Comparison of ENCODE assay signal across 8 mouse cellular contexts in the genomic region with DNA sequence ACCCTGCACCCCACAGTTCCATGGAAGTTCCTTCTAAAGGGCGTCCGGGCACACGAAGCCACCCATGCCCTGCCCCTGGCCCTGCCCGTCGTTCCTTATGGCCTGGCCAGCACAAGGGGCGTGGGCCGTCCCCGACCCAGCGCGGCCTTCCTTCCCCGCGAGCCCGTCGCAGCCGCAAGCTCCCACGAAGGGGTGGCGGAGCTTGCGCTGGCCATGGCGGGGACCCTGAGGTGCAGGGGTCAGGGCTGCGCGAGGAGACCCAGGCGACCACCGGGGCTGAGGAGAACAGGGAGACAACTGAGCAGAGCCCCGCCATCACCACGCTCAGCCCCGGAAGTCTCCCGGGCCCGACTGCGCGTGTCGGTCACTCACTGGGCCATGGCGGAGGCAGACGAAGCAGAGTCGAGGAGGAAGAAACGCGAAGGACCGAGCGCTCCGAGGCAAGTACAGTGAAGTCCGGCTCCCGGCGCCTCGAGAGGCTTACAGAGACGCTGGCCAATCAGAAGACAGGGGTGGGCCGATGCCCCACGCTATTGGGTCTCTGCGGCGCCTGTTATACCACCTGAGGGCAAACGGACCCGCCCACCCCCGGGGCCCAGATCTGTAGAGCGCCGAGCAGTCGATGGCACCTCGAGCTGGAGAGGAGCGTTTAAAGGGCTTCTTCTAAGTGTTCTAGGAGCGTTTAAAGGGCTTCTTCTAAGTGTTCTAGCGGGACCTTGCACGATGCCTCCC. TPM values are rescaled to one million over a fixed set of nuclear protein-coding genes. Genes with fewer than 3 reads are reported as not detected.
DNase-seq lines count a peak whose midpoint lies in the region; ATAC-seq and TF ChIP-seq lines count a peak whose summit lies in the region.

A gene (minus strand): TSS at position 557 of the 732 bp plus-strand sequence.

- intact Hi-C loops in heart, postnatal 36 days (cut with DNase I): loop anchor here (10.0 kb wide), 1 partner anchor 1022 kb away; no protein-coding TSS in a partner anchor

- peaks cover 12% of the 10 kb centered on the region; the same call in 1 of the 2 replicates for H3K36me3 ChIP-seq in ES-E14 (ENCODE audit: control insufficient read depth, insufficient read depth, low read length, poor library complexity, severe bottlenecking)
- peaks cover 2% of the 10 kb centered on the region; the same call in 1 of the 2 replicates for H3K36me3 ChIP-seq in forebrain, embryonic 16.5 days (ENCODE audit: control insufficient read depth, insufficient read depth)
- H3K36me3 ChIP-seq in lung, embryonic 14.5 days (ENCODE audit: insufficient read depth): peaks cover 30% of the 10 kb centered on the region
- no peaks in the 10 kb centered on the region for H3K36me3 ChIP-seq in thymus, adult 2 months (ENCODE audit: control insufficient read depth, insufficient read depth, low read length)

- TF ChIP-seq POLR2A in olfactory bulb, adult 2 months (IDR thresholded peaks at IDR 0.05; ENCODE audit: insufficient read depth, low read depth, low read length): peak; percentile 75; the same call in 1 of the 2 replicates
- no peak; the same call in 1 of the 2 replicates for TF ChIP-seq POLR2A in thymus, adult 2 months (IDR thresholded peaks at IDR 0.05; ENCODE audit: control insufficient read depth, extremely low read depth, insufficient read depth, low read length, poor library complexity)

- peak within 1 kb of the TSS; percentile 89 for H3K9ac ChIP-seq in ES-E14 (ENCODE audit: insufficient read depth, low read depth, low read length, poor library complexity, severe bottlenecking)
- H3K9ac ChIP-seq in forebrain, embryonic 16.5 days (replicated peaks; ENCODE audit: low read depth, low read length): peak within 1 kb of the TSS; percentile 83
- peak within 1 kb of the TSS; percentile 87 for H3K9ac ChIP-seq in lung, embryonic 14.5 days

- H3K9me3 ChIP-seq in ES-E14 (ENCODE audit: control insufficient read depth, insufficient read depth, low read depth, low read length): no peaks in the 10 kb centered on the region
- no peaks in the 10 kb centered on the region for H3K9me3 ChIP-seq in forebrain, embryonic 16.5 days (ENCODE audit: control insufficient read depth, low read length)
- no peaks in the 10 kb centered on the region for H3K9me3 ChIP-seq in lung, embryonic 14.5 days (ENCODE audit: low read depth, low read length)

- peak; percentile 96 for DNase-seq in ES-E14 (ENCODE audit: low read depth, low spot score)
- peak; percentile 94 for DNase-seq in cerebellum, adult 11-12 months
- DNase-seq in heart, postnatal 36 days: peak; percentile 93 to 96
- peak; percentile 95 for DNase-seq in layer of hippocampus, adult 2 months (ENCODE audit: low spot score in 2 of 2)
- peak; percentile 98 for DNase-seq in lung, embryonic 14.5 days
- DNase-seq in thymus, adult 2 months: peak; percentile 98

- TF ChIP-seq CTCF in layer of hippocampus, adult 2 months (conservative IDR thresholded peaks at IDR 0.05): no peak
- TF ChIP-seq CTCF in lung, embryonic 14.5 days (IDR thresholded peaks at IDR 0.05; ENCODE audit: low read depth): no peak
- no peak for TF ChIP-seq CTCF in olfactory bulb, adult 2 months (IDR thresholded peaks at IDR 0.05; ENCODE audit: insufficient read depth, low read depth, low read length)
- 0 out of 2 replicates have a peak, but pooled peaks have one; percentile 40 for TF ChIP-seq CTCF in thymus, adult 2 months (IDR thresholded peaks at IDR 0.05; ENCODE audit: borderline replicate concordance, control insufficient read depth, extremely low read depth, insufficient read depth, low read length, poor library complexity)

- peak within 1 kb of the TSS; percentile 30 for H3K27ac ChIP-seq in ES-E14 (ENCODE audit: insufficient read depth, low read depth, low read length, poor library complexity, severe bottlenecking)
- peak within 1 kb of the TSS; percentile 67 for H3K27ac ChIP-seq in forebrain, embryonic 16.5 days (ENCODE audit: low read length)
- H3K27ac ChIP-seq in layer of hippocampus, adult 2 months: peak within 1 kb of the TSS; percentile 88
- H3K27ac ChIP-seq in lung, embryonic 14.5 days (ENCODE audit: low read depth): peak within 1 kb of the TSS; percentile 83
- H3K27ac ChIP-seq in olfactory bulb, adult 2 months (ENCODE audit: insufficient read depth, low read depth, low read length): no peak within 1 kb of the TSS
- H3K27ac ChIP-seq in thymus, adult 2 months (ENCODE audit: control insufficient read depth, insufficient read depth, low read length): peak within 1 kb of the TSS; percentile 56

- peak within 1 kb of the TSS; percentile 85 to 94 for H3K4me3 ChIP-seq in ES-E14 (ENCODE audit: insufficient read depth in 1 of 2, low read depth in 1 of 2, low read length in 2 of 2, poor library complexity in 1 of 2, severe bottlenecking in 1 of 2)
- H3K4me3 ChIP-seq in forebrain, embryonic 16.5 days (replicated peaks; ENCODE audit: low read length): peak within 1 kb of the TSS; percentile 93
- peak within 1 kb of the TSS; percentile 91 for H3K4me3 ChIP-seq in layer of hippocampus, adult 2 months
- H3K4me3 ChIP-seq in lung, embryonic 14.5 days (ENCODE audit: low read depth, low read length): peak within 1 kb of the TSS; percentile 85
- peak within 1 kb of the TSS; percentile 70 for H3K4me3 ChIP-seq in olfactory bulb, adult 2 months (ENCODE audit: insufficient read depth, low read depth, low read length)
- peak within 1 kb of the TSS; percentile 52 for H3K4me3 ChIP-seq in thymus, adult 2 months (ENCODE audit: control insufficient read depth, insufficient read depth, low read length)

- under 1% methylated on average over 59 of the region's 59 CpGs for WGBS in forebrain, embryonic 16.5 days
- WGBS in lung, embryonic 14.5 days: under 1% methylated on average over 59 of the region's 59 CpGs
- under 1% methylated on average over 59 of the region's 59 CpGs for WGBS in olfactory bulb, adult 2 months
- WGBS in thymus, adult 2 months: under 1% methylated on average over 59 of the region's 59 CpGs

- peak within 1 kb of the TSS; percentile 99 for H3K4me2 ChIP-seq in forebrain, embryonic 16.5 days (ENCODE audit: low read length)
- peak within 1 kb of the TSS; percentile 95 for H3K4me2 ChIP-seq in lung, embryonic 14.5 days

- no peaks in the 10 kb centered on the region for H3K27me3 ChIP-seq in forebrain, embryonic 16.5 days (replicated peaks; ENCODE audit: control insufficient read depth, insufficient read depth, low read length)
- H3K27me3 ChIP-seq in lung, embryonic 14.5 days (ENCODE audit: insufficient read depth, low read length): no peaks in the 10 kb centered on the region
- no peaks in the 10 kb centered on the region for H3K27me3 ChIP-seq in thymus, adult 2 months (ENCODE audit: control insufficient read depth, insufficient read depth, low read length)

- peaks cover 8 to 14% of the 10 kb centered on the region in 2 experiments for H3K4me1 ChIP-seq in ES-E14 (ENCODE audit: control insufficient read depth in 2 of 2, insufficient read depth in 2 of 2, low read length in 2 of 2, poor library complexity in 1 of 2)
- H3K4me1 ChIP-seq in forebrain, embryonic 16.5 days (replicated peaks; ENCODE audit: control insufficient read depth, insufficient read depth, low read length): peaks cover 11% of the 10 kb centered on the region
- no peaks in the 10 kb centered on the region for H3K4me1 ChIP-seq in lung, embryonic 14.5 days (ENCODE audit: insufficient read depth)
- no peaks in the 10 kb centered on the region for H3K4me1 ChIP-seq in olfactory bulb, adult 2 months (ENCODE audit: control insufficient read depth, insufficient read depth, low read length)
- peaks cover 4% of the 10 kb centered on the region for H3K4me1 ChIP-seq in thymus, adult 2 months (replicated peaks; ENCODE audit: control insufficient read depth, insufficient read depth, low read length)

- in situ Hi-C loops in ES-E14 (cut with MboI; ENCODE audit: low sequenced_read_pairs in 2 of 2, unreplicated experiment in 2 of 2): no loop called here

- peak; percentile 100 for ATAC-seq in forebrain, embryonic 16.5 days
- peak; percentile 100 for ATAC-seq in lung, embryonic 14.5 days (ENCODE audit: insufficient read depth)

TF ChIP-seq in ES-E14, 5 proteins besides CTCF, POLR2A, EP300 and RAD21:
- peak; percentile 90 for TF ChIP-seq CHD2 (IDR thresholded peaks at IDR 0.05; ENCODE audit: low read depth, low read length)
- no peak for TF ChIP-seq ZC3H11A (IDR thresholded peaks at IDR 0.05; ENCODE audit: borderline replicate concordance, low read depth, low read length)
- TF ChIP-seq MAFK (IDR thresholded peaks at IDR 0.05; ENCODE audit: insufficient read depth, low read depth, low read length): no peak
- no peak; the same call in 1 of the 2 replicates for TF ChIP-seq HCFC1 (IDR thresholded peaks at IDR 0.05; ENCODE audit: borderline replicate concordance, insufficient read depth, low read length)
- peak; percentile 12; the same call in 1 of the 2 replicates for TF ChIP-seq ZNF384 (IDR thresholded peaks at IDR 0.05; ENCODE audit: low read depth, low read length)

RNA-seq across cellular contexts. Expression of the gene that starts here (rescaled TPM):
- 62.7 and 63.7 TPM in 2 replicates for total RNA-seq in ES-E14 (2012; rRNA removed)
- polyA plus RNA-seq in forebrain, embryonic 16.5 days (2015; fragmentation: Nextera tagmentation; extraction: Ambion mirVana): 94.6 and 94.7 TPM in 2 replicates
- 10 to 100 TPM; 36.1 to 42.7 TPM for total RNA-seq in heart, postnatal 36 days (2021)
- 10 to 100 TPM; 30.8 to 32.0 TPM for total RNA-seq in layer of hippocampus, adult 2 months (2021)
- polyA plus RNA-seq in lung, embryonic 14.5 days (2014; fragmentation: Nextera tagmentation; extraction: Ambion mirVana): 45.7 and 47.0 TPM in 2 replicates
- 246 TPM in 1 of 2 replicates, not detected in the other for polyA plus RNA-seq in olfactory bulb, adult 2 months (2012; ENCODE audit: insufficient read depth, insufficient read length, low replicate concordance, missing spikeins)
- polyA plus RNA-seq in thymus, adult 2 months (2012; rRNA removed): 98.7 and 107 TPM in 2 replicates
